Mouse (Mus musculus): ENCODE results near the gene Gm28230.

GRCm38 (mm10) chr2:74726973-74727639 lies 578 bp downstream of the Gm28230 start:
- no peak for TF ChIP-seq POLR2A (IDR thresholded peaks at IDR 0.05; ENCODE audit: insufficient read depth, low read depth, low read length)
- no peak for TF ChIP-seq CTCF (IDR thresholded peaks at IDR 0.05; ENCODE audit: insufficient read depth, low read depth, low read length)
